Mouse (Mus musculus) ovary, adult 2 months (tissue): ENCODE measurements around the gene Rchy1. TPM values are rescaled to one million over a fixed set of nuclear protein-coding genes. Genes with fewer than 3 reads are reported as not detected.

ENCODE experiments used
- polyA plus RNA-seq: library from polyadenylated mRNA; depleted of rRNA; stranded (reverse); fragments of >200 nt; gene quantifications from 2 replicates; pipeline ENCODE4 v1.2.3, GENCODE M21; 2012; rRNA removed

Rchy1 gene
- polyA plus RNA-seq: 20.6 and 22.5 TPM in 2 replicates

GRCm38 (mm10) chr5:91962639-91963440 lies at the start of gene Rchy1:
Rchy1 (minus strand) TSS chr5:91963068.

GRCm38 (mm10) chr5:91987236-91987635 lies 24.4 kb upstream of the Rchy1 start, which contains the start of gene Odaph:
Odaph (plus strand) TSS chr5:91987475.

Other genes starting within 250 kb of the Rchy1 start
- 1.3 and 3.6 TPM in 2 replicates for gene Odaph, start 24.4 kb upstream of the Rchy1 start, polyA plus RNA-seq
- 1.5 and 1.7 TPM in 2 replicates for gene Cdkl2, start 80.8 kb upstream of the Rchy1 start, polyA plus RNA-seq
- gene G3bp2, start 120.7 kb upstream of the Rchy1 start, polyA plus RNA-seq: 12.3 and 14.3 TPM in 2 replicates
- 29.4 and 36.8 TPM in 2 replicates for gene Uso1, start 174.9 kb upstream of the Rchy1 start, polyA plus RNA-seq